Mouse (Mus musculus): ENCODE measurements around the gene Ttc9. TPM values are rescaled to one million over a fixed set of nuclear protein-coding genes. Genes with fewer than 3 reads are reported as not detected.

The Ttc9 gene
- polyA plus RNA-seq, 1 experiment from 2014 or later: 20.3 TPM

DNA sequence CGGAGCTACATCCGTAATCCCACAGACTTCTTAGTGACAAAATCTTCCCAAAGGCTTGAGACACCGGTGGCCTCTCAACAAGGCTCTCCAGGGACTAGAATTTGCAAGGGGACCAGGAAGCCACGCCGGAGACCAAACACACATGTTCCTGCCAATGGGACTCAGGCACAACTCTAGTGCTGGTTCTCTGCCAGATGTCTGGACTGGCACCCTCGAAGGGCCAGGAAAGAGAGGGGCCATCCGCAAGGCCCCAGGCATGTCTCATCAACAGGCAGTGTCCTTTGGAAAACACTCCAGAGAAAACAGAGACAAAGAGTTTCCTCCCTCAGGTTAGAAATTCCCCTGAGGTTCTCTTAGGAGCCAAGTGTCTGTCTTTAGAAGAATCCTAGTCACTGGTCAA is 59.7 kb downstream of the Ttc9 start:
- peaks cover 9% of the 10 kb centered on the region for H3K4me1 ChIP-seq (replicated peaks; ENCODE audit: control insufficient read depth, insufficient read depth, low read length)
- no peaks in the 10 kb centered on the region for H3K36me3 ChIP-seq (ENCODE audit: control insufficient read depth, insufficient read depth)
- no peaks in the 10 kb centered on the region for H3K9me3 ChIP-seq (ENCODE audit: control insufficient read depth, low read length)
- no peak overlapping the region for H3K9ac ChIP-seq (replicated peaks; ENCODE audit: low read depth, low read length)
- 85% methylated on average over 7 of the region's 7 CpGs for WGBS
- no peaks in the 10 kb centered on the region for H3K27me3 ChIP-seq (replicated peaks; ENCODE audit: control insufficient read depth, insufficient read depth, low read length)
- H3K4me3 ChIP-seq (replicated peaks; ENCODE audit: low read length): no peak overlapping the region
- ATAC-seq: no peak
- no peak overlapping the region for H3K27ac ChIP-seq (ENCODE audit: low read length)
- no peak overlapping the region for H3K4me2 ChIP-seq (ENCODE audit: low read length)

DNA sequence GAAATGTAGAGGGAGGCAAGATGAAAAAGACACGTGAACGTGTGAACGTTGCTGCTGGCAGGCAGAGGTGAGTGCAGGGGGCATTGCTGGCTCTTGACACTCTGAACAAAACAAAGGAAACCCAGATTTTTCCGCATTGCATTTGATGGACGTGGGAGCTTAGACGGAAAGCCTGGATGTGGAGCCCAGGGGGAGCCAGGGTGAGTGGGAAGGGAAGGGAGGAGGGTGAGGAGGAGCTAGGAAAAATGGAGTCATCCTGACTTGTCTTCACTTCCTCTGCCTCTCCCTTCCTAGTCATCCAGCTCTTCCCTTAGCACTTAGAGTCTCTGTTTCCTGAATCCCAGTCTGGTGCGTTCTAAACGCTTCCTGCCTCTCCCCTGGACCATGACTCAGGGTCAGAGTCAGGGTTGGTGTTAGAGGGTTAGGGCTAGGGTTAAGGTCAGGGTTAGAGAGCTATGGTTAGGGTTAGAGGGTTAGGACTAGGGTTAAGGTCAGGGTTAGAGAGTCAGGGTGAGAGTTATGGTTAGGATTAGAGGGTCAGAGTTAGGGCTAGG is 60.2 kb downstream of the Ttc9 start:
- Histone ChIP-seq H3K4me2 (ENCODE audit: low read length) (no peak overlapping the region), H3K27me3 (replicated peaks; ENCODE audit: control insufficient read depth, insufficient read depth, low read length) (no peaks in the 10 kb centered on the region), H3K27ac (ENCODE audit: low read length) (no peak overlapping the region), H3K9me3 (ENCODE audit: control insufficient read depth, low read length) (no peaks in the 10 kb centered on the region), H3K9ac (replicated peaks; ENCODE audit: low read depth, low read length) (no peak overlapping the region), H3K36me3 (ENCODE audit: control insufficient read depth, insufficient read depth) (no peaks in the 10 kb centered on the region), H3K4me3 (replicated peaks; ENCODE audit: low read length) (no peak overlapping the region), H3K4me1 (replicated peaks; ENCODE audit: control insufficient read depth, insufficient read depth, low read length) (peaks cover 6% of the 10 kb centered on the region)
- ATAC-seq: no peak
- 46% methylated on average over 8 of the region's 8 CpGs for WGBS

DNA sequence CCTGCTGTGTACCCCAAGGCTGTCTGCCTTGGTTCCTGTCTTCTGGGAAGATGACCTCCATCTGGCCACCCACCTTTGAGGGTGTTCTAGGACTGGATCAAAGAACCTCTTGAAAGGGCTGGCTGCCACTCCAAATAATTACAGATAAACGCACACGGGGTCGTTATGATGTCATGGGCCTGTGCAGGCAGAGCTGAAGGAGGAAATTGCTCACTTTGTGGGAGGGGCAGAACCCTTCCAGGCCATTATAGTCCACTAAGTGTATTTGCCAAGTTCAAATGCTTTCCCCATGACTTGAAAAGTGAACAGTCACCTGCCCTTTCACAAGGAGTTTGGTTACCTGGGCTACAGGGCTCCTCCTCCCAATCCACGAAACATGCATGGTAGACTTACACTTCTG is 67.0 kb downstream of the Ttc9 start:
- H3K27ac ChIP-seq (ENCODE audit: low read length): no peak overlapping the region
- H3K9me3 ChIP-seq (ENCODE audit: control insufficient read depth, low read length): no peaks in the 10 kb centered on the region
- H3K36me3 ChIP-seq (ENCODE audit: control insufficient read depth, insufficient read depth): no peaks in the 10 kb centered on the region
- WGBS: 42% methylated on average over 4 of the region's 4 CpGs
- ATAC-seq: no peak
- H3K27me3 ChIP-seq (replicated peaks; ENCODE audit: control insufficient read depth, insufficient read depth, low read length): no peaks in the 10 kb centered on the region
- no peaks in the 10 kb centered on the region for H3K4me1 ChIP-seq (replicated peaks; ENCODE audit: control insufficient read depth, insufficient read depth, low read length)
- no peak overlapping the region for H3K4me2 ChIP-seq (ENCODE audit: low read length)
- no peak overlapping the region for H3K4me3 ChIP-seq (replicated peaks; ENCODE audit: low read length)
- no peak overlapping the region for H3K9ac ChIP-seq (replicated peaks; ENCODE audit: low read depth, low read length)

DNA sequence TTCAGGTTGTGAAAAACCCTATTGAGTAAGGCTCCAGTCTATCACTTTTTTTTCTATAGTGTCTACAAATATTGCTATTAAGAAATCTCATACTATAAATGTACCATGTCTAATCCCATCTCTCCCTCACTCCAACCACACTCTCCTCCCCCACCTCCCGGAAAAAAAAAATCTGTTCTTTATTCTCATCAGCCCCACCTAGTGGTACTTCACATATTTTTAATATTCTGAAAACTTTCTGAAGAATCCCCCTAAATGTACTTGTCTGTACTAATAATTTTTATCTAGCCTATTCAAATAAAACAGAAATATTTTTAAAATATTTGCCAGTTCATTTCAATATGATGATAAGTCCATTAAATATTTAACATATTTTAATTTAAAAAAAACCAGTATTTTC is 71.9 kb downstream of the Ttc9 start:
- Histone ChIP-seq H3K4me1 (replicated peaks; ENCODE audit: control insufficient read depth, insufficient read depth, low read length) (no peaks in the 10 kb centered on the region), H3K4me3 (replicated peaks; ENCODE audit: low read length) (no peak overlapping the region), H3K4me2 (ENCODE audit: low read length) (no peak overlapping the region), H3K9me3 (ENCODE audit: control insufficient read depth, low read length) (peaks cover under 1% of the 10 kb centered on the region; the same call in 1 of the 2 replicates), H3K36me3 (ENCODE audit: control insufficient read depth, insufficient read depth) (no peaks in the 10 kb centered on the region), H3K9ac (replicated peaks; ENCODE audit: low read depth, low read length) (no peak overlapping the region), H3K27ac (ENCODE audit: low read length) (no peak overlapping the region), H3K27me3 (replicated peaks; ENCODE audit: control insufficient read depth, insufficient read depth, low read length) (no peaks in the 10 kb centered on the region)
- WGBS: 6% methylated on average over 1 of the region's 1 CpGs
- ATAC-seq: no peak

DNA sequence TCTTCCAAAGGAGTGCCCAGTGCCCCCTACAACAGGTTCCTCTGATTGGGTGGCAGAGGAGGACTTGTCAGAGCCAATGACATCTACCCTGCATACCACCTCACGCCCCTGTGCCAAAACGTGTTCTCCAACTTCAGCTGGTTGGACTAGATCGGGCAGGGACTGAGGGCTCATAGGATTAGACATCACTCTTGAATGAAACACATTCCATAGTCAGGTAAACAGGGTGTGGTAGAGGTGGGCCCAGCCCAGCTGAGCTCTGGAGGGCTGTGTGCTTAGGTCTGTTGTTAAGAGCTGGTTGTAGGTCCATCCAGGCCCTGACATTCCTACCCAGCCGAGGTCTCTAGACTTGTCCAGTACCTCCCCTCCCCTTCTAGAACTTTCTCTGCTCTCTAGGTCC is 81.6 kb downstream of the Ttc9 start:
- Histone ChIP-seq H3K27me3 (replicated peaks; ENCODE audit: control insufficient read depth, insufficient read depth, low read length) (no peaks in the 10 kb centered on the region), H3K4me2 (ENCODE audit: low read length) (no peak overlapping the region), H3K36me3 (ENCODE audit: control insufficient read depth, insufficient read depth) (no peaks in the 10 kb centered on the region), H3K4me1 (replicated peaks; ENCODE audit: control insufficient read depth, insufficient read depth, low read length) (no peaks in the 10 kb centered on the region), H3K9me3 (ENCODE audit: control insufficient read depth, low read length) (peaks cover 3% of the 10 kb centered on the region), H3K9ac (replicated peaks; ENCODE audit: low read depth, low read length) (no peak overlapping the region), H3K27ac (ENCODE audit: low read length) (no peak overlapping the region), H3K4me3 (replicated peaks; ENCODE audit: low read length) (no peak overlapping the region)
- 96% methylated on average over 4 of the region's 4 CpGs for WGBS
- ATAC-seq: no peak

Other genes starting within 250 kb of the Ttc9 start
- gene Adam4, start 209.3 kb upstream of the Ttc9 start, polyA plus RNA-seq (2015; fragmentation: Nextera tagmentation; extraction: Ambion mirVana): 0.25 and 0.87 TPM in 2 replicates
- gene Cox16, start 146.1 kb upstream of the Ttc9 start, polyA plus RNA-seq (2015; fragmentation: Nextera tagmentation; extraction: Ambion mirVana): 102 and 103 TPM in 2 replicates
- 27.5 and 30.4 TPM in 2 replicates for gene Gm20498, start 98.3 kb upstream of the Ttc9 start, polyA plus RNA-seq (2015; fragmentation: Nextera tagmentation; extraction: Ambion mirVana)
- gene Synj2bp, start 98.3 kb upstream of the Ttc9 start, polyA plus RNA-seq (2015; fragmentation: Nextera tagmentation; extraction: Ambion mirVana): 29.3 and 42.6 TPM in 2 replicates
- 0.51 and 0.75 TPM in 2 replicates for gene Adam21, start 62.8 kb upstream of the Ttc9 start, polyA plus RNA-seq (2015; fragmentation: Nextera tagmentation; extraction: Ambion mirVana)
- gene Med6, start 36.2 kb upstream of the Ttc9 start, polyA plus RNA-seq (2015; fragmentation: Nextera tagmentation; extraction: Ambion mirVana): 50.8 and 51.4 TPM in 2 replicates
- gene Map3k9, start 149.9 kb downstream of the Ttc9 start, polyA plus RNA-seq (2015; fragmentation: Nextera tagmentation; extraction: Ambion mirVana): 7.2 and 8.7 TPM in 2 replicates
- 15.7 and 16.4 TPM in 2 replicates for gene Pcnx, start 228.8 kb downstream of the Ttc9 start, polyA plus RNA-seq (2015; fragmentation: Nextera tagmentation; extraction: Ambion mirVana)

All from forebrain, embryonic 16.5 days (tissue).